Mouse (Mus musculus) embryonic facial prominence, embryonic 11.5 days (tissue): ENCODE data around the gene Creb3l1. TPM values are rescaled to one million over a fixed set of nuclear protein-coding genes. Genes with fewer than 3 reads are reported as not detected.
A peak's percentile ranks its signal among the peaks of the same experiment; 100 is the strongest.

Experiments
- ATAC-seq: fragments of 200-750 bp; cut with Nextera tagmentation; replicated peaks from 2 replicates; pipeline ENCODE4 v1.8.0; 2017; ENCODE audit warnings: low read depth; ENCODE audit not compliant: insufficient number of reproducible peaks, low FRiP score, low TSS enrichment
- DNase-seq: peaks from one replicate; pipeline ENCODE4 v3.0.0-alpha.2; 2015; ENCODE audit warnings: low spot score
- H3K27ac ChIP-seq: fragments of 300-500 bp; sonication (generic); replicated peaks from 2 replicates; pipeline ENCODE4 v1.5.1; 2014; ENCODE audit warnings: mild to moderate bottlenecking, low read depth, low read length, control low read depth
- H3K27me3 ChIP-seq: fragments of 300-500 bp; sonication (generic); 2 replicates; pipeline ENCODE4 v1.6.1; 2014; ENCODE audit warnings: mild to moderate bottlenecking, low read length, moderate library complexity, mixed read lengths; ENCODE audit not compliant: control insufficient read depth, insufficient read depth
- H3K36me3 ChIP-seq: fragments of 300-500 bp; sonication (generic); replicated peaks from 2 replicates; pipeline ENCODE4 v1.6.1; 2014; ENCODE audit warnings: low read depth, mild to moderate bottlenecking, low read length, moderate library complexity, mixed read lengths; ENCODE audit not compliant: control insufficient read depth, insufficient read depth
- H3K4me1 ChIP-seq: fragments of 300-500 bp; sonication (generic); 2 replicates; pipeline ENCODE4 v1.6.1; 2014; ENCODE audit warnings: low read length, mixed read lengths; ENCODE audit not compliant: control insufficient read depth, insufficient read depth
- H3K4me2 ChIP-seq: fragments of 300-500 bp; sonication (generic); 2 replicates; pipeline ENCODE4 v1.6.1; 2014; ENCODE audit warnings: low read depth, mild to moderate bottlenecking, control low read depth, low read length, moderate library complexity
- H3K4me3 ChIP-seq: fragments of 300-500 bp; sonication (generic); 2 replicates; pipeline ENCODE4 v1.5.1; 2014; ENCODE audit warnings: low read depth, low read length, control low read depth
- H3K9ac ChIP-seq: fragments of 300-500 bp; sonication (generic); replicated peaks from 2 replicates; pipeline ENCODE4 v1.6.1; 2014; ENCODE audit warnings: mild to moderate bottlenecking, control low read depth, low read length
- H3K9me3 ChIP-seq: fragments of 300-500 bp; sonication (generic); replicated peaks from 2 replicates; pipeline ENCODE4 v1.6.1; 2016; ENCODE audit warnings: mild to moderate bottlenecking, low read length, inconsistent platforms, mixed read lengths; ENCODE audit not compliant: control insufficient read depth
- WGBS: fragments of 180-500 bp; shearing (Covaris S2); extraction: QIAGEN DNeasy Blood & Tissue Kit; methylation state at CpG from one replicate; pipeline ENCODE4 v1.1.7; 2014; 5-methylcytosine and 5-hydroxymethylcytosine counted together
- polyA plus RNA-seq: library from polyadenylated mRNA; unstranded; fragments of >200 nt; fragmentation: Nextera tagmentation; extraction: Ambion mirVana; gene quantifications from 2 replicates; pipeline ENCODE4 v1.2.1, GENCODE M21; 2014

The Creb3l1 gene
- polyA plus RNA-seq, 1 experiment from 2014 or later: 1.5 TPM

- Histone ChIP-seq H3K4me1 (no peaks in the 10 kb centered on the region; the same call in 1 of the 2 replicates), H3K27ac (peak overlapping the region; percentile 64; the same call in 1 of the 2 replicates), H3K27me3 (peaks cover 21% of the 10 kb centered on the region), H3K9ac (peak overlapping the region; percentile 67), H3K9me3 (no peaks in the 10 kb centered on the region), H3K36me3 (no peaks in the 10 kb centered on the region), H3K4me3 (peak overlapping the region; percentile 27), H3K4me2 (peak overlapping the region; percentile 61)
- DNase-seq (peak; percentile 95), ATAC-seq (peak; percentile 53)
- 3% methylated on average over 38 of the region's 38 CpGs for WGBS
These were observed 31.0 kb upstream of the Creb3l1 start for GRCm38 (mm10) chr2:92055101-92055813.

- Histone ChIP-seq H3K36me3 (no peaks in the 10 kb centered on the region), H3K27ac (no peak overlapping the region), H3K9ac (no peak overlapping the region), H3K4me1 (no peaks in the 10 kb centered on the region), H3K4me2 (no peak overlapping the region), H3K9me3 (no peaks in the 10 kb centered on the region), H3K27me3 (peaks cover 6% of the 10 kb centered on the region; the same call in 1 of the 2 replicates), H3K4me3 (no peak overlapping the region)
- peak; percentile 35 for DNase-seq
- no peak for ATAC-seq
- 54% methylated on average over 2 of the region's 2 CpGs for WGBS
These were observed 28.5 kb upstream of the Creb3l1 start for GRCm38 (mm10) chr2:92052754-92053153.

GRCm38 (mm10) chr2:92052188-92052587 is 27.9 kb upstream of the Creb3l1 start:
- 85% methylated on average over 8 of the region's 8 CpGs for WGBS
- H3K27ac ChIP-seq: no peak overlapping the region
- no peak for DNase-seq
- no peak overlapping the region for H3K9ac ChIP-seq
- H3K9me3 ChIP-seq: no peaks in the 10 kb centered on the region
- H3K27me3 ChIP-seq: peaks cover 6% of the 10 kb centered on the region; the same call in 1 of the 2 replicates
- H3K4me3 ChIP-seq: no peak overlapping the region
- no peaks in the 10 kb centered on the region for H3K4me1 ChIP-seq
- no peaks in the 10 kb centered on the region for H3K36me3 ChIP-seq
- no peak for ATAC-seq
- H3K4me2 ChIP-seq: no peak overlapping the region

GRCm38 (mm10) chr2:92048034-92048690 is 23.9 kb upstream of the Creb3l1 start:
- ATAC-seq (no peak), DNase-seq (no peak)
- Histone ChIP-seq H3K36me3 (no peaks in the 10 kb centered on the region), H3K9ac (no peak overlapping the region), H3K4me3 (no peak overlapping the region), H3K4me2 (no peak overlapping the region), H3K27me3 (no peaks in the 10 kb centered on the region), H3K4me1 (no peaks in the 10 kb centered on the region), H3K9me3 (no peaks in the 10 kb centered on the region), H3K27ac (no peak overlapping the region)
- WGBS: 67% methylated on average over 9 of the region's 9 CpGs

- Histone ChIP-seq H3K36me3 (no peaks in the 10 kb centered on the region), H3K9me3 (no peaks in the 10 kb centered on the region), H3K9ac (no peak overlapping the region; the same call in 1 of the 2 replicates), H3K27me3 (no peaks in the 10 kb centered on the region), H3K27ac (no peak overlapping the region), H3K4me2 (no peak overlapping the region), H3K4me1 (no peaks in the 10 kb centered on the region), H3K4me3 (no peak overlapping the region)
- ATAC-seq: no peak
- WGBS: 22% methylated on average over 4 of the region's 4 CpGs
- no peak for DNase-seq
These were observed 23.3 kb upstream of the Creb3l1 start for GRCm38 (mm10) chr2:92047601-92048000.

GRCm38 (mm10) chr2:92043285-92043684 is 19.0 kb upstream of the Creb3l1 start:
- no peak overlapping the region for H3K9ac ChIP-seq
- DNase-seq (no peak), ATAC-seq (no peak)
- no peak overlapping the region for H3K27ac ChIP-seq
- H3K27me3 ChIP-seq: no peaks in the 10 kb centered on the region
- no peak overlapping the region for H3K4me2 ChIP-seq
- no peaks in the 10 kb centered on the region for H3K36me3 ChIP-seq
- H3K9me3 ChIP-seq: no peaks in the 10 kb centered on the region
- H3K4me3 ChIP-seq: no peak overlapping the region
- no peaks in the 10 kb centered on the region for H3K4me1 ChIP-seq
- 86% methylated on average over 12 of the region's 12 CpGs for WGBS

GRCm38 (mm10) chr2:92041538-92041937 is 17.2 kb upstream of the Creb3l1 start:
- Histone ChIP-seq H3K4me1 (no peaks in the 10 kb centered on the region), H3K9ac (no peak overlapping the region), H3K36me3 (no peaks in the 10 kb centered on the region), H3K27ac (no peak overlapping the region), H3K4me2 (no peak overlapping the region), H3K27me3 (no peaks in the 10 kb centered on the region), H3K9me3 (no peaks in the 10 kb centered on the region), H3K4me3 (no peak overlapping the region)
- DNase-seq: no peak
- no peak for ATAC-seq
- WGBS: 79% methylated on average over 15 of the region's 15 CpGs

GRCm38 (mm10) chr2:92034273-92034672 is 10.0 kb upstream of the Creb3l1 start:
- ATAC-seq (no peak), DNase-seq (no peak)
- Histone ChIP-seq H3K4me1 (no peaks in the 10 kb centered on the region), H3K27ac (no peak overlapping the region), H3K27me3 (no peaks in the 10 kb centered on the region), H3K9me3 (no peaks in the 10 kb centered on the region), H3K4me2 (no peak overlapping the region), H3K36me3 (no peaks in the 10 kb centered on the region), H3K4me3 (no peak overlapping the region), H3K9ac (no peak overlapping the region)
- 87% methylated on average over 9 of the region's 9 CpGs for WGBS
